Mouse (Mus musculus) MEL-GATA-1-ER (cell line): ENCODE measurements around the gene Nox3.

ENCODE experiments used
- DNase-seq: peaks from one replicate; pipeline ENCODE4 v3.0.0-alpha.2; 2012; ENCODE audit warnings: low read depth; ENCODE audit errors: extremely low read depth

Nox3 gene

GRCm38 (mm10) chr17:3610928-3611780 lies 84.9 kb downstream of the Nox3 start:
- DNase-seq = no peak

- no peak for DNase-seq
Observed at GRCm38 (mm10) chr17:3610307-3610754, 85.7 kb downstream of the Nox3 start.

GRCm38 (mm10) chr17:3602954-3603672 lies 92.9 kb downstream of the Nox3 start:
- no peak for DNase-seq

GRCm38 (mm10) chr17:3598393-3598792 lies 97.7 kb downstream of the Nox3 start:
- DNase-seq = no peak

GRCm38 (mm10) chr17:3597866-3598265 lies 98.2 kb downstream of the Nox3 start:
- DNase-seq = no peak

- no peak for DNase-seq
Observed at GRCm38 (mm10) chr17:3597130-3597529, 98.9 kb downstream of the Nox3 start.
